ENCODE assay signal across 17 mouse cellular contexts in genomic region chr4:99944606-99945005, GRCm38 (mm10).
"Had no signal": no experiment of that assay in that cellular context is flagged by ENCODE, and none has a peak within 500 bp of the region (broad histone marks: within the 10 kb centered on the region; RNA-seq: fewer than 3 reads in every experiment).

No protein-coding gene starts in this region.

- H3K4me2 ChIP-seq: lung, embryonic 15.5 days; midbrain, embryonic 11.5 days; midbrain, embryonic 13.5 days; midbrain, embryonic 15.5 days; neural tube, embryonic 12.5 days; stomach, embryonic 15.5 days had no signal

- H3K9ac ChIP-seq: liver, postnatal 0 days; lung, embryonic 15.5 days; midbrain, embryonic 13.5 days; midbrain, embryonic 15.5 days; neural tube, embryonic 12.5 days; stomach, embryonic 15.5 days had no signal

- H3K27me3 ChIP-seq: lung, embryonic 15.5 days; megakaryocyte, embryonic 14.5 days; midbrain, embryonic 13.5 days; midbrain, embryonic 15.5 days; neural tube, embryonic 12.5 days; stomach, embryonic 15.5 days had no signal

- H3K9me3 ChIP-seq: lung, embryonic 15.5 days; megakaryocyte, embryonic 14.5 days; midbrain, embryonic 13.5 days; midbrain, embryonic 15.5 days; neural tube, embryonic 12.5 days; stomach, embryonic 15.5 days had no signal

- H3K36me3 ChIP-seq: lung, embryonic 15.5 days; midbrain, embryonic 13.5 days; midbrain, embryonic 15.5 days; neural tube, embryonic 12.5 days; stomach, embryonic 15.5 days had no signal

- H3K27ac ChIP-seq: lung, embryonic 15.5 days; macrophage; midbrain, embryonic 13.5 days; midbrain, embryonic 15.5 days; neural tube, embryonic 12.5 days; stomach, embryonic 15.5 days; stomach, postnatal 0 days had no signal

- H3K4me1 ChIP-seq: midbrain, embryonic 15.5 days had no signal

- H3K4me3 ChIP-seq: lung, embryonic 15.5 days; megakaryocyte, embryonic 14.5 days; midbrain, embryonic 13.5 days; midbrain, embryonic 15.5 days; neural tube, embryonic 12.5 days; stomach, embryonic 15.5 days had no signal

- ATAC-seq: liver, postnatal 0 days; lung, postnatal 0 days; midbrain, embryonic 13.5 days; midbrain, embryonic 15.5 days had no signal

- DNase-seq: liver, postnatal 0 days; lung, adult 2 months; lung, postnatal 14 days; lung, postnatal 36 days; right cerebral cortex, postnatal 14 days; thymus, postnatal 25 days; thymus, postnatal 4 days had no signal
